Mouse (Mus musculus) thymus, adult 2 months (tissue): ENCODE data around the gene Cenpn. TPM values are rescaled to one million over a fixed set of nuclear protein-coding genes. Genes with fewer than 3 reads are reported as not detected.

Experiments used
- DNase-seq: peaks from one replicate; pipeline ENCODE4 v3.0.0; 2021
- H3K27ac ChIP-seq: fragments of 200-500 bp; 2 replicates; pipeline ENCODE4 v1.5.1; 2012; ENCODE audit warnings: low read length, control low read depth; ENCODE audit not compliant: control insufficient read depth, insufficient read depth
- H3K27me3 ChIP-seq: fragments of 200-500 bp; 2 replicates; pipeline ENCODE4 v1.6.1; 2012; ENCODE audit warnings: mild to moderate bottlenecking, low read length, moderate library complexity, mixed read lengths; ENCODE audit not compliant: control insufficient read depth, insufficient read depth
- H3K36me3 ChIP-seq: fragments of 200-500 bp; 2 replicates; pipeline ENCODE4 v1.6.1; 2012; ENCODE audit warnings: mild to moderate bottlenecking, low read length, moderate library complexity; ENCODE audit not compliant: control insufficient read depth, insufficient read depth
- H3K4me1 ChIP-seq: fragments of 200-500 bp; replicated peaks from 2 replicates; pipeline ENCODE4 v1.6.1; 2012; ENCODE audit warnings: low read length; ENCODE audit not compliant: control insufficient read depth, insufficient read depth
- H3K4me3 ChIP-seq: fragments of 200-500 bp; 2 replicates; pipeline ENCODE4 v1.5.1; 2012; ENCODE audit warnings: mild to moderate bottlenecking, low read length, control low read depth, moderate library complexity; ENCODE audit not compliant: control insufficient read depth, insufficient read depth
- CTCF ChIP-seq: fragments of 200-500 bp; IDR thresholded peaks from 2 replicates; pipeline ENCODE4 v1.5.1; 2012; ENCODE audit warnings: mild to moderate bottlenecking, control low read depth, low read length, moderate library complexity, borderline replicate concordance; ENCODE audit not compliant: control insufficient read depth, poor library complexity, insufficient read depth; ENCODE audit errors: extremely low read depth
- POLR2A ChIP-seq: fragments of 200-500 bp; IDR thresholded peaks from 2 replicates; pipeline ENCODE4 v1.6.1; 2012; ENCODE audit warnings: mild to moderate bottlenecking, low read length, control low read depth, moderate library complexity; ENCODE audit not compliant: control insufficient read depth, poor library complexity, insufficient read depth; ENCODE audit errors: extremely low read depth
- WGBS: fragments of 180-500 bp; shearing (Covaris S2); methylation state at CpG from one replicate; pipeline ENCODE4 v1.1.7; 2018; 5-methylcytosine and 5-hydroxymethylcytosine counted together
- polyA plus RNA-seq: library from polyadenylated mRNA; depleted of rRNA; stranded (reverse); fragments of >200 nt; gene quantifications from 2 replicates; pipeline ENCODE4 v1.2.3, GENCODE M21; 2012

The Cenpn gene
- polyA plus RNA-seq, 1 experiment, result 20.5 TPM

DNA sequence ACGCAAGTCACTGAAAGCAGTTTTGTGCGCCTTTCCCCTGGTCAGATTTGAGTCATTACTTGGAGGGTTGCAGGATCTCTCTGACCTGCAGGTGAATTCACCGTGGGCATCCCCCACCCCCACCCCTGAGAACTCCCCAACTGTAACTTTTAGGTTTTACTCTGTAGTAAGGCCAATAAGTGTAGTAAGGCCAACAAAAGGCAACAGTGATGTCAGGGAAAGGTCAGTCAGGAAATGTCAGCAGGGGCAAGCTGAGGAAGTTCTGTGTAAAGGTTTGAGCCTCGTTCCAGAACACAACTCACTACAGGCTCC is 22.8 kb downstream of the Cenpn start:
- Histone ChIP-seq H3K4me1 (peaks cover 31% of the 10 kb centered on the region), H3K27me3 (no peaks in the 10 kb centered on the region), H3K36me3 (no peaks in the 10 kb centered on the region), H3K27ac (no peak overlapping the region), H3K4me3 (peak overlapping the region; percentile 87; the same call in 1 of the 2 replicates)
- WGBS, result 9% methylated on average over 4 of the region's 4 CpGs
- TF ChIP-seq POLR2A (no peak), CTCF (no peak)
- no peak for DNase-seq

DNA sequence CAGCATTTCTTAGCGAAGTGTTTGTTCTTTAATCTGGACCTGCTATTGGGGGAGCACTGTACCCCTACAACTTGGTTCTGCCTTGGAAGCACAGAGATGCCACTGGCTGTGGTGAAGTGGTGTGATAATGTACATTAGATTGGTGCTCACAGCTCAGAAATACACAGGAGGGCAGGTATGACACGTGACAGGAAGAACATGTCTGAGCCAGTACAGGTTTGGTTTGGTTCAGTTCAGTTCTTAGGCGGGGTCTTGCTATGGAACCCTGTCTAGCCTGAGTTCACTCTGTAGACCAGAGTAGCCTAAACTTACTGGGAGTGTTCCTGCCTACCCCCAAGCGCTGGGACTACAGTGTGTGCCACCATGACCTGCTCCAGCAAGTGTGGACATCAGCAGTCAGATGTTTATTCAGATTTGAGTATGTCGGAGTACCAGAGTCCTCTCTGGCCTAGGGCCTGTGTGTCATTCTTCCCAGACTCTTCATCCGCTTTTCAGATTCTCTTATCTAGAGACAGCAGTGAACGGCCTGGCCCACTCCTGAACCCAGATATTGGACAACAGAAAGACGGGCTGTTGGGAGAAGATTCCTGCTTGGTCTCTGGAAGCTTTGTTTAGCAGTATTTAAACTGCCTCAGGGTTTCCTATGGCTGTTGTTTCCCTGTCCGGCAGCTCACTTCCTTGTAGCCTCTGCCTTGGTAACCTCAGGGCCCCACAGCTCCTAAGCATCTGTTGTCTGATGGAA is 23.8 kb downstream of the Cenpn start:
- Histone ChIP-seq H3K4me1 (peaks cover 31% of the 10 kb centered on the region), H3K4me3 (no peak overlapping the region), H3K27ac (no peak overlapping the region), H3K36me3 (no peaks in the 10 kb centered on the region), H3K27me3 (no peaks in the 10 kb centered on the region)
- TF ChIP-seq POLR2A, result no peak
- TF ChIP-seq CTCF, result no peak
- 96% methylated on average over 9 of the region's 9 CpGs for WGBS
- DNase-seq, result no peak

DNA sequence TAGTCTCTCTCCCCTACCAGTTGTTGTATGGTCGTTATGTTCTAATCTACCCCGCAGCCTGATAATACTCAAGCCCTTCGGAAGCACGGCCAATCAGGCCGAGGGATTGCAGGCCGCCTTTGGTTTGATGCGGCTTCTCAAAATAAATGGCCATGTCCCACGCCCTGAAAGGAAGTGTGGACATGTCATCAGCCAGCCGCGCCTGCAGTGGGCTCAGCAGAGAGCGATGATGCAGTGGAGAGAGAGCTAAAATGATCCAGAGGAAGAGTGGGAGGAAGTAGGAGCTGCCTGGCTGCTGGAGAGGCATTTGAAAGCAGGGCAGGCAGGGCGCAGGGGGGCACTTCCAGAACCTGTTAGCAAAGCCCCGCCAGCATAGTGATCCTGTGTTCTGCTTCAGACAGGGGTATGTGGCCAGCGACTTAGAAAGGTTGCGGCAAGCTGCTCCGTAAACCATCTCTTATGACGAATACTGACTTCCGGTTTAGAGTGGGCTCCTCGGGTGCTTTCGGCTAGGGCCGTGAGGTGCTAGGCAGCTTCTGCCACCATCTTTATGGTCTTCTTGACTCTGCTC is 24.8 kb downstream of the Cenpn start:
- no peak for TF ChIP-seq CTCF
- no peak for TF ChIP-seq POLR2A
- Histone ChIP-seq H3K4me1 (peaks cover 31% of the 10 kb centered on the region), H3K4me3 (peak overlapping the region; percentile 33), H3K27ac (no peak overlapping the region; the same call in 1 of the 2 replicates), H3K36me3 (no peaks in the 10 kb centered on the region), H3K27me3 (no peaks in the 10 kb centered on the region)
- no peak for DNase-seq
- WGBS, result 60% methylated on average over 21 of the region's 21 CpGs

DNA sequence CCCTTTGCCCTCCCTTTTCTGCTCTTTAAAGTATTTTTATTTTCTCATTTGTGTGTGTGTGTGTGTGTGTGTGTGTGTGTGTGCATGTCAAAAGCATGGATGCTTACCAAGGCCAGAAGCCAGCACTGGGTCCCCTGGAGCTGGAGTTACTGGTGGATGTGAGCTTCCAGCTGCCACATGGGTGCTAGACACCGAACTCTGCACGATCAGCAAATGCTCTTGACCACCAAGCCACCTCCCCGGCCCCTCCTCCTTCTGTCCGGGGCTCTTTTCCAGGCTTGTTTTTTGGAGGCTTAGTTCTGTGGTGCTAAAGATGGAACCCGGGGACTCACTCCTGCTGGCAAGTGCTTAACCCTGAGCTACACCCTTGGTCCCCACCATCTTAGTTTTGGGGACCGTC is 25.3 kb downstream of the Cenpn start:
- no peaks in the 10 kb centered on the region for H3K27me3 ChIP-seq
- WGBS, result 79% methylated on average over 6 of the region's 6 CpGs
- DNase-seq, result no peak
- H3K4me1 ChIP-seq, result peaks cover 33% of the 10 kb centered on the region
- no peaks in the 10 kb centered on the region for H3K36me3 ChIP-seq
- H3K27ac ChIP-seq, result no peak overlapping the region
- H3K4me3 ChIP-seq, result peak overlapping the region; percentile 33; the same call in 1 of the 2 replicates
- no peak for TF ChIP-seq POLR2A
- no peak for TF ChIP-seq CTCF

DNA sequence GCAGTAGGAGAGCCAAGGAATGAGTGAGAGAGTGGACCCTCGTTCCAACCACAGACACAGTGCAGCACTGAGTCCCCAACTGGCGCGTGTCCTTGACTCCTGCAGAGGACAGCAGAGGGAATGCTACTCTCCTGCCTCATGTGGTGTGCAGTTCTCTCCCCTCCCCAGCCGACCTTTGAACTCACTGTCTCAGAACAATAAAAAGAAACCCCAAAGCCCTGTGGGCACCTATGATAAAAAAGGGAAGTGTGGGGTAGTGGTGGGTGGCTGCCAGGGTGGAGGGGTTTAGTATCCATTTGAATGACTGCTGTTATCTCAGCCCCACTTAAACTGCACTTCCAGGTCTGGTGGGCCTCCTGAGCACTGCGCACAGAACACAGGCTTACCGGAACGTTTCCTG is 26.1 kb downstream of the Cenpn start:
- peaks cover 38% of the 10 kb centered on the region for H3K4me1 ChIP-seq
- TF ChIP-seq CTCF (no peak), POLR2A (no peak)
- H3K27ac ChIP-seq, result no peak overlapping the region
- H3K4me3 ChIP-seq, result no peak overlapping the region
- 65% methylated on average over 7 of the region's 7 CpGs for WGBS
- H3K36me3 ChIP-seq, result no peaks in the 10 kb centered on the region
- no peak for DNase-seq
- no peaks in the 10 kb centered on the region for H3K27me3 ChIP-seq

DNA sequence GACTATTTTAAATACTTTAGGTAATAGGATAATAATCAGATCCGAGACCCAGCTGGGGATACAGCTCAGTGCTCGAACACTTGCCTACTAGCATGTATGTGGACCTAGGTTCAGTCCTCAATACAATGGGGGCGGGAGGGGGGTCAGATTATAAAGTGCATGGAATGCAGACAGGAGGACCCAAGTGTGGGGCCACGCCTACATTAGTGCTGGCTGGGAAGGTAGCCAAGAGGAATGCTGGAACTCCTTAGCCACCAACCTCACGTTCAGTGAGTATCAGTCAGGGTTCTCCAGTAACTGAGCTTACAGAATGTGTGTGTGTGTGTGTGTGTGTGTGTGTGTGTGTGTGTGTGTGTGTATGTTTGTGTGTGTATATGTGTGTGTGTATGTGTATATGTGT is 29.8 kb downstream of the Cenpn start:
- no peaks in the 10 kb centered on the region for H3K27me3 ChIP-seq
- peaks cover 21% of the 10 kb centered on the region for H3K4me1 ChIP-seq
- no peak overlapping the region for H3K27ac ChIP-seq
- DNase-seq, result no peak
- no peak overlapping the region for H3K4me3 ChIP-seq
- H3K36me3 ChIP-seq, result peaks cover 20% of the 10 kb centered on the region
- 90% methylated on average over 5 of the region's 5 CpGs for WGBS
- TF ChIP-seq POLR2A (no peak), CTCF (no peak)

DNA sequence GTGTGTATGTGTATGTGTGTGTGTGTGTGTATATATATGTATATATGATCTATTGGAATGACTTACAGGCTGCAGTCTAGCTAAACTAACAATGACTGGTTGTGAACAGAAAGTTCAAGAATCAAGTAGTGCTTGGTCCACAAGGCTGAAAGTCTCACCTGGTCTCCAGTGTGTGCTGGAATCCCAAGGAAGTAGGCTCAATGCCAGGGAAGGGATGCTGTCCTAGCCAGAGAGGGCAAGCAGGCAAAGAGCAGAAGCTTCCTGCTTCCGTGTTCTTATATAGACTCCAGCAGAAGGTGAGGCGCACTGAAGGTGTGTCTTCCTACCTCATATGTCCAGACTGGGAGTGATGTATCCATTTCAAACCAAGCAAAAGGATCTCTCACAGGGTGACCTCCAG is 30.2 kb downstream of the Cenpn start:
- H3K36me3 ChIP-seq, result peaks cover 23% of the 10 kb centered on the region
- no peak for TF ChIP-seq CTCF
- TF ChIP-seq POLR2A, result no peak
- no peak for DNase-seq
- peaks cover 18% of the 10 kb centered on the region for H3K4me1 ChIP-seq
- no peaks in the 10 kb centered on the region for H3K27me3 ChIP-seq
- H3K4me3 ChIP-seq, result no peak overlapping the region
- 92% methylated on average over 2 of the region's 2 CpGs for WGBS
- H3K27ac ChIP-seq, result no peak overlapping the region
